Mouse (Mus musculus) lung, postnatal 0 days (tissue): Measurements from ENCODE around the gene Cd22. TPM values are rescaled to one million over a fixed set of nuclear protein-coding genes. Genes with fewer than 3 reads are reported as not detected.

Experiments used
- ATAC-seq: fragments of 200-750 bp; cut with Nextera tagmentation; 2 replicates; pipeline ENCODE4 v1.8.0; 2017; ENCODE audit warnings: moderate library complexity
- DNase-seq: peaks from one replicate; pipeline ENCODE4 v3.0.0-alpha.2; 2016; ENCODE audit warnings: low spot score
- H3K27ac ChIP-seq: fragments of 300-500 bp; sonication (generic); 2 replicates; pipeline ENCODE4 v1.5.1; 2014; ENCODE audit warnings: antibody characterized with exemption, mild to moderate bottlenecking, low read length, mixed read lengths
- H3K27me3 ChIP-seq: fragments of 300-500 bp; sonication (generic); replicated peaks from 2 replicates; pipeline ENCODE4 v1.6.1; 2014; ENCODE audit warnings: low read length, mixed read lengths; ENCODE audit not compliant: insufficient read depth
- H3K36me3 ChIP-seq: fragments of 300-500 bp; sonication (generic); 2 replicates; pipeline ENCODE4 v1.6.1; 2014; ENCODE audit warnings: low read length, mixed read lengths; ENCODE audit not compliant: insufficient read depth
- H3K4me1 ChIP-seq: fragments of 300-500 bp; sonication (generic); 2 replicates; pipeline ENCODE4 v1.6.1; 2014; ENCODE audit warnings: antibody characterized with exemption, low read depth, low read length, mixed read lengths; ENCODE audit not compliant: insufficient read depth
- H3K4me2 ChIP-seq: fragments of 300-500 bp; sonication (generic); replicated peaks from 2 replicates; pipeline ENCODE4 v1.6.1; 2014; ENCODE audit warnings: low read depth, mild to moderate bottlenecking, low read length, moderate library complexity, mixed read lengths
- H3K4me3 ChIP-seq: fragments of 300-500 bp; sonication (generic); 2 replicates; pipeline ENCODE4 v1.5.1; 2014; ENCODE audit warnings: low read depth, low read length
- H3K9ac ChIP-seq: fragments of 300-500 bp; sonication (generic); replicated peaks from 2 replicates; pipeline ENCODE4 v1.6.1; 2014; ENCODE audit warnings: low read depth, mild to moderate bottlenecking
- H3K9me3 ChIP-seq: fragments of 300-500 bp; sonication (generic); 2 replicates; pipeline ENCODE4 v1.6.1; 2016; ENCODE audit warnings: low read length, mixed read lengths
- CTCF ChIP-seq: IDR thresholded peaks from 2 replicates; pipeline ENCODE4 v1.5.1; 2016; ENCODE audit warnings: antibody characterized with exemption, mild to moderate bottlenecking
- EP300 ChIP-seq: IDR thresholded peaks from 2 replicates; pipeline ENCODE4 v1.6.1; 2016; ENCODE audit warnings: antibody characterized with exemption, mild to moderate bottlenecking, control low read depth
- WGBS: fragments of 180-500 bp; shearing (Covaris S2); extraction: QIAGEN DNeasy Blood & Tissue Kit; methylation state at CpG from one replicate; pipeline ENCODE4 v1.1.7; 2014; 5-methylcytosine and 5-hydroxymethylcytosine counted together
- polyA plus RNA-seq: library from polyadenylated mRNA; unstranded; fragments of >200 nt; fragmentation: Nextera tagmentation; extraction: Ambion mirVana; gene quantifications from 2 replicates; pipeline ENCODE4 v1.2.1, GENCODE M21; 2015

The Cd22 gene
- polyA plus RNA-seq, 1 experiment from 2014 or later: 0.79 TPM

GRCm38 (mm10) chr7:30859290-30859634 is 20.9 kb downstream of the Cd22 start:
- no peaks in the 10 kb centered on the region for H3K4me1 ChIP-seq
- peak; percentile 59 for ATAC-seq
- H3K27me3 ChIP-seq: no peaks in the 10 kb centered on the region
- peak; percentile 71 for DNase-seq
- no peak overlapping the region for H3K4me3 ChIP-seq
- no peak overlapping the region for H3K4me2 ChIP-seq
- H3K9me3 ChIP-seq: no peaks in the 10 kb centered on the region
- no peaks in the 10 kb centered on the region for H3K36me3 ChIP-seq
- TF ChIP-seq CTCF: peak; percentile 78
- TF ChIP-seq EP300: no peak
- H3K27ac ChIP-seq: no peak overlapping the region
- H3K9ac ChIP-seq: no peak overlapping the region

- Histone ChIP-seq H3K27me3 (no peaks in the 10 kb centered on the region), H3K9me3 (no peaks in the 10 kb centered on the region), H3K4me1 (no peaks in the 10 kb centered on the region), H3K36me3 (no peaks in the 10 kb centered on the region), H3K27ac (no peak overlapping the region), H3K4me2 (no peak overlapping the region), H3K9ac (no peak overlapping the region), H3K4me3 (no peak overlapping the region)
- TF ChIP-seq EP300 (no peak), CTCF (no peak)
- 74% methylated on average over 1 of the region's 1 CpGs for WGBS
- DNase-seq (no peak), ATAC-seq (no peak)
Measured at GRCm38 (mm10) chr7:30857746-30858145, 22.4 kb downstream of the Cd22 start.

GRCm38 (mm10) chr7:30856078-30856477 is 24.1 kb downstream of the Cd22 start, which contains the start of gene Ffar3:
Gene Ffar3 (minus strand): TSS chr7:30856178.
- H3K9me3 ChIP-seq: no peaks in the 10 kb centered on the region
- DNase-seq: no peak
- WGBS: 65% methylated on average over 6 of the region's 6 CpGs
- H3K36me3 ChIP-seq: no peaks in the 10 kb centered on the region
- no peak for ATAC-seq
- H3K9ac ChIP-seq: no peak within 1 kb of the TSS
- no peaks in the 10 kb centered on the region for H3K27me3 ChIP-seq
- no peak for TF ChIP-seq EP300
- no peak for TF ChIP-seq CTCF
- no peak within 1 kb of the TSS for H3K27ac ChIP-seq
- no peaks in the 10 kb centered on the region for H3K4me1 ChIP-seq
- no peak within 1 kb of the TSS for H3K4me3 ChIP-seq
- H3K4me2 ChIP-seq: no peak within 1 kb of the TSS

- no peak for TF ChIP-seq CTCF
- TF ChIP-seq EP300: no peak
- no peak overlapping the region for H3K4me3 ChIP-seq
- no peaks in the 10 kb centered on the region for H3K36me3 ChIP-seq
- H3K27me3 ChIP-seq: no peaks in the 10 kb centered on the region
- no peaks in the 10 kb centered on the region for H3K9me3 ChIP-seq
- no peak for DNase-seq
- no peak overlapping the region for H3K27ac ChIP-seq
- no peak for ATAC-seq
- H3K4me1 ChIP-seq: no peaks in the 10 kb centered on the region
- H3K9ac ChIP-seq: no peak overlapping the region
- no peak overlapping the region for H3K4me2 ChIP-seq
- WGBS: 82% methylated on average over 1 of the region's 1 CpGs
Measured at GRCm38 (mm10) chr7:30851421-30851820, 28.7 kb downstream of the Cd22 start.

- H3K9me3 ChIP-seq: no peaks in the 10 kb centered on the region
- no peaks in the 10 kb centered on the region for H3K4me1 ChIP-seq
- TF ChIP-seq EP300: no peak
- TF ChIP-seq CTCF: no peak
- H3K27ac ChIP-seq: no peak overlapping the region
- H3K9ac ChIP-seq: no peak overlapping the region
- no peaks in the 10 kb centered on the region for H3K36me3 ChIP-seq
- WGBS: 59% methylated on average over 6 of the region's 6 CpGs
- DNase-seq (no peak), ATAC-seq (no peak)
- H3K27me3 ChIP-seq: no peaks in the 10 kb centered on the region
- no peak overlapping the region for H3K4me3 ChIP-seq
- H3K4me2 ChIP-seq: no peak overlapping the region
Measured at GRCm38 (mm10) chr7:30847934-30848333, 32.2 kb downstream of the Cd22 start.

GRCm38 (mm10) chr7:30847386-30847785 is 32.8 kb downstream of the Cd22 start:
- Histone ChIP-seq H3K4me2 (no peak overlapping the region), H3K4me1 (no peaks in the 10 kb centered on the region), H3K27ac (no peak overlapping the region), H3K9me3 (no peaks in the 10 kb centered on the region), H3K4me3 (no peak overlapping the region), H3K9ac (no peak overlapping the region), H3K27me3 (no peaks in the 10 kb centered on the region), H3K36me3 (no peaks in the 10 kb centered on the region)
- ATAC-seq: no peak
- TF ChIP-seq EP300 (no peak), CTCF (no peak)
- WGBS: 58% methylated on average over 5 of the region's 5 CpGs
- DNase-seq: no peak

- 62% methylated on average over 2 of the region's 2 CpGs for WGBS
Measured at GRCm38 (mm10) chr7:30846505-30847053, 33.6 kb downstream of the Cd22 start.

More at GRCm38 (mm10) chr7:30846505-30847053, 33.6 kb downstream of the Cd22 start:
- ATAC-seq (no peak), DNase-seq (no peak)
- H3K27me3 ChIP-seq: no peaks in the 10 kb centered on the region
- H3K4me2 ChIP-seq: no peak overlapping the region
- H3K36me3 ChIP-seq: no peaks in the 10 kb centered on the region
- H3K9ac ChIP-seq: no peak overlapping the region
- no peaks in the 10 kb centered on the region for H3K9me3 ChIP-seq
- no peak overlapping the region for H3K27ac ChIP-seq
- no peak overlapping the region for H3K4me3 ChIP-seq
- H3K4me1 ChIP-seq: no peaks in the 10 kb centered on the region
- TF ChIP-seq CTCF (no peak), EP300 (no peak)
